Mouse (Mus musculus): ENCODE measurements around the gene Clptm1. TPM values are rescaled to one million over a fixed set of nuclear protein-coding genes. Genes with fewer than 3 reads are reported as not detected.
A peak's percentile ranks its signal among the peaks of the same experiment; 100 is the strongest.

The Clptm1 gene
- polyA plus RNA-seq, 1 experiment from 2014 or later = 134 TPM

- Histone ChIP-seq H3K4me2 (ENCODE audit: low read length) (no peak overlapping the region), H3K36me3 (ENCODE audit: control insufficient read depth, insufficient read depth, low read length) (no peaks in the 10 kb centered on the region), H3K9me3 (ENCODE audit: control insufficient read depth, low read length) (no peaks in the 10 kb centered on the region), H3K4me3 (replicated peaks; ENCODE audit: low read depth, low read length) (no peak overlapping the region), H3K9ac (replicated peaks; ENCODE audit: low read length) (no peak overlapping the region), H3K4me1 (ENCODE audit: control insufficient read depth, insufficient read depth, low read length) (no peaks in the 10 kb centered on the region), H3K27ac (replicated peaks; ENCODE audit: low read depth, low read length) (no peak overlapping the region), H3K27me3 (ENCODE audit: control insufficient read depth, insufficient read depth, low read length) (no peaks in the 10 kb centered on the region)
- WGBS = 72% methylated on average over 1 of the region's 1 CpGs
- DNase-seq = no peak
- no peak for ATAC-seq (ENCODE audit: low FRiP score, low TSS enrichment)
Observed at GRCm38 (mm10) chr7:19676662-19677061, 11.8 kb upstream of the Clptm1 start.

DNA sequence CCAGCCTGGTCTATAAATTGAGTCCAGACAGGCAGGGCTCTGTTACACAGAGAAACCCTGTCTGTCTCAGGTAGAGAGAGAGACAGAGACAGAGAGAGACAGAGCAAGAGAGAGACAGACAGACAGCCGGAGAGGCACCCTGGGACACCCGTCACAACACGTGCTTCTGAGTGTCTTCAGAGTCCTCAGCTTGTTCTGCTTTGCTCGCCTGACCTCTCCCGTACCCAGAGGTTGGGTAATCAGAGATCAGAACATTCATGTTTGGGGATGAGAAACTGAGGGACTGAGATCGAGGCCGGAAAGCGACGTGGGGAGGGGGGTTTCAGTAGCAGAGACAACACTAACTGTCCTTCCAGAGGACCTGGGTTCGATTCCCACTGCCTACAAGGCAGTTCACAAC is 11.0 kb upstream of the Clptm1 start:
- ATAC-seq (ENCODE audit: low FRiP score, low TSS enrichment) = no peak
- Histone ChIP-seq H3K9me3 (ENCODE audit: control insufficient read depth, low read length) (no peaks in the 10 kb centered on the region), H3K4me2 (ENCODE audit: low read length) (no peak overlapping the region), H3K36me3 (ENCODE audit: control insufficient read depth, insufficient read depth, low read length) (no peaks in the 10 kb centered on the region), H3K9ac (replicated peaks; ENCODE audit: low read length) (no peak overlapping the region), H3K4me1 (ENCODE audit: control insufficient read depth, insufficient read depth, low read length) (no peaks in the 10 kb centered on the region), H3K4me3 (replicated peaks; ENCODE audit: low read depth, low read length) (no peak overlapping the region), H3K27ac (replicated peaks; ENCODE audit: low read depth, low read length) (no peak overlapping the region), H3K27me3 (ENCODE audit: control insufficient read depth, insufficient read depth, low read length) (no peaks in the 10 kb centered on the region)
- WGBS = 81% methylated on average over 10 of the region's 10 CpGs
- no peak for DNase-seq

GRCm38 (mm10) chr7:19673083-19673699 is 8.4 kb upstream of the Clptm1 start:
- ATAC-seq (ENCODE audit: low FRiP score, low TSS enrichment) = no peak
- Histone ChIP-seq H3K4me3 (replicated peaks; ENCODE audit: low read depth, low read length) (no peak overlapping the region), H3K9ac (replicated peaks; ENCODE audit: low read length) (no peak overlapping the region), H3K4me2 (ENCODE audit: low read length) (no peak overlapping the region), H3K27me3 (ENCODE audit: control insufficient read depth, insufficient read depth, low read length) (no peaks in the 10 kb centered on the region), H3K9me3 (ENCODE audit: control insufficient read depth, low read length) (no peaks in the 10 kb centered on the region), H3K4me1 (ENCODE audit: control insufficient read depth, insufficient read depth, low read length) (0 out of 2 replicates have a peak, but pooled peaks cover 2% of the 10 kb centered on the region), H3K36me3 (ENCODE audit: control insufficient read depth, insufficient read depth, low read length) (no peaks in the 10 kb centered on the region), H3K27ac (replicated peaks; ENCODE audit: low read depth, low read length) (no peak overlapping the region)
- WGBS = 68% methylated on average over 14 of the region's 14 CpGs
- DNase-seq = no peak

DNA sequence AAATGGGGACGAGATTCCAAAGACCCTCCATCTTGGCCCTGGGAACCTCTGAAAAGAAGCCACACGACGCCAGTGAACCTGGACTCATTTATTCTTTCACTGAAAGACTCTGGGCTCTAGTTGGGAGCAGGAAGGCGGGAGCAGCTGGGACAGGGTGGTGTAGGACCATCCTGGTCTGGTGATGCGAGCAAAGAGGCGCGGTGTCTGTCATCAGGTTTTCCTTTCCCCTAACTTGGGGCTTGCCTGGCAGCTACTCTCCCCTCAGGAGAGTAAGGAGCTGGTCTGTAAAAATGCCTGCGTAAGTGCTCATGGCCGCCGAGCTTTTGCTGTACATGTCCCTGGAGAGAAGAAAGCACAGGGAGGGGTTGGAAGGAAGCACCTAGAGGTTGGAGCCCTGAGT is 6.7 kb upstream of the Clptm1 start:
- H3K27ac ChIP-seq (replicated peaks; ENCODE audit: low read depth, low read length) = no peak overlapping the region
- H3K9me3 ChIP-seq (ENCODE audit: control insufficient read depth, low read length) = no peaks in the 10 kb centered on the region
- 72% methylated on average over 10 of the region's 10 CpGs for WGBS
- no peaks in the 10 kb centered on the region for H3K36me3 ChIP-seq (ENCODE audit: control insufficient read depth, insufficient read depth, low read length)
- H3K4me2 ChIP-seq (ENCODE audit: low read length) = no peak overlapping the region
- H3K27me3 ChIP-seq (ENCODE audit: control insufficient read depth, insufficient read depth, low read length) = no peaks in the 10 kb centered on the region
- H3K4me3 ChIP-seq (replicated peaks; ENCODE audit: low read depth, low read length) = no peak overlapping the region
- no peak overlapping the region for H3K9ac ChIP-seq (replicated peaks; ENCODE audit: low read length)
- DNase-seq (no peak), ATAC-seq (ENCODE audit: low FRiP score, low TSS enrichment) (no peak)
- H3K4me1 ChIP-seq (ENCODE audit: control insufficient read depth, insufficient read depth, low read length) = 0 out of 2 replicates have a peak, but pooled peaks cover 2% of the 10 kb centered on the region

DNA sequence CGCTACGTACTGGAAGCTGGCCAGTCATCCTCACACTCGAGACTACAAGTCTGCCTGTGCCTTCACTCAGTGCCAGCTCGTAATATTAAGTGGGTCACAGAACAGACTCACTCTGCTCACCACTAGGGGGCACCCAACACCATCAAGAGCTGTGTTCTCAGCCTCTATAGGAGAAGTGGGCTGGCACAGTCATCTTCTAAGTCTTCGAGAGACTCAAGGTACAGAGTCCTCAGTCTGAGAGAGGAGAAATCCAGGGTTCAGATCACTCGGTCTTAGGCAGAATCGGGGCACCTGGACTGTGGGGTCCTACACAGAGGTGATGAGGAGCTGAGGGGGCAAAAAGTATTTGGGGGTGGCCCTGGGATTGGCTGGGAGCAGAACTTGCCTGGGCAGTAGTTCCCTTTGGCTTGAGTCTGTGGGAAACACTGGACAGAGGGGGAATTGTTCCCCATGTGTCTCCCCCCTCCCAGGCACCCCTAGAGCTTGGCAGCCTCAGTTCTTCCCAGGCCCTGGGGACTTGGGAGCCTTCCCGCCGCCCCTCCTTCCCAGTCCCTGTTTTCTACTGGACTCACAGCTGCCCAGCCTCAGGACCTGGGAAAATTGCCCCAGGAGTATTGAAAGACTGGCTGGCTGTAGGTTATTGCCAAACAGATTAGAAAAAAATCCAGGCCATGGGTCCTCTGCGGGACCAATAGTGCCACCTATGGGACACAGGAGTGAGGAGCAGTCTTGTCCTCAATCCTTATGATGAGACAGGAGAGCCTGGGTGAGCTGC is 4.3 kb upstream of the Clptm1 start:
- DNase-seq (peak; percentile 95), ATAC-seq (ENCODE audit: low FRiP score, low TSS enrichment) (peak; percentile 49)
- H3K36me3 ChIP-seq (ENCODE audit: control insufficient read depth, insufficient read depth, low read length) = no peaks in the 10 kb centered on the region
- H3K27ac ChIP-seq (replicated peaks; ENCODE audit: low read depth, low read length) = 0 out of 2 replicates have a peak overlapping the region, but pooled peaks have one; percentile 53
- peaks cover 8% of the 10 kb centered on the region for H3K4me1 ChIP-seq (ENCODE audit: control insufficient read depth, insufficient read depth, low read length)
- no peak overlapping the region; the same call in 1 of the 2 replicates for H3K9ac ChIP-seq (replicated peaks; ENCODE audit: low read length)
- 0 out of 2 replicates have a peak overlapping the region, but pooled peaks have one; percentile 12 for H3K4me2 ChIP-seq (ENCODE audit: low read length)
- no peak overlapping the region for H3K4me3 ChIP-seq (replicated peaks; ENCODE audit: low read depth, low read length)
- H3K9me3 ChIP-seq (ENCODE audit: control insufficient read depth, low read length) = no peaks in the 10 kb centered on the region
- WGBS = 5% methylated on average over 10 of the region's 10 CpGs
- H3K27me3 ChIP-seq (ENCODE audit: control insufficient read depth, insufficient read depth, low read length) = no peaks in the 10 kb centered on the region

GRCm38 (mm10) chr7:19667434-19667833 is 2.6 kb upstream of the Clptm1 start:
- DNase-seq (no peak), ATAC-seq (ENCODE audit: low FRiP score, low TSS enrichment) (no peak)
- no peak overlapping the region for H3K4me2 ChIP-seq (ENCODE audit: low read length)
- H3K4me3 ChIP-seq (replicated peaks; ENCODE audit: low read depth, low read length) = no peak overlapping the region
- WGBS = 83% methylated on average over 2 of the region's 2 CpGs
- H3K27me3 ChIP-seq (ENCODE audit: control insufficient read depth, insufficient read depth, low read length) = no peaks in the 10 kb centered on the region
- H3K4me1 ChIP-seq (ENCODE audit: control insufficient read depth, insufficient read depth, low read length) = peaks cover 21% of the 10 kb centered on the region
- no peaks in the 10 kb centered on the region for H3K36me3 ChIP-seq (ENCODE audit: control insufficient read depth, insufficient read depth, low read length)
- no peak overlapping the region for H3K9ac ChIP-seq (replicated peaks; ENCODE audit: low read length)
- H3K9me3 ChIP-seq (ENCODE audit: control insufficient read depth, low read length) = no peaks in the 10 kb centered on the region
- no peak overlapping the region for H3K27ac ChIP-seq (replicated peaks; ENCODE audit: low read depth, low read length)

DNA sequence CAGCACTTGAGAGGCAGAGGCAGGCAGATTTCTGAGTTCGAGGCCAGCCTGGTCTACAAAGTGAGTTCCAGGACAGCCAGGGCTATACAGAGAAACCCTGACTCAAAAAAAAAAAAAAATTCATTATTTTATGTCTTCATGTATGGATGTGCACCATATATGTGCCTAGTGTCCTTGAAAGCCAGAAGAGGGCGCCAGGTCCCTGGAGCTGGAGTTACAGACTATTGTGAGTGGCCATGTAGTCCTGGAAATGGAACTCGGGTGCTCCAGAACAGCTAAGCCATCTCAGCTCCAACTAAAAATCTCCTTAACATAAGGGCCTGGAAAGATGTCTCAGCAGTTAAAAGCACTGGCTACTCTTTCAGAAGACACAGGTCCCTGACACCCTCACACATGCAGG is 1.9 kb upstream of the Clptm1 start:
- no peak overlapping the region for H3K9ac ChIP-seq (replicated peaks; ENCODE audit: low read length)
- ATAC-seq (ENCODE audit: low FRiP score, low TSS enrichment) (no peak), DNase-seq (no peak)
- no peak overlapping the region for H3K4me3 ChIP-seq (replicated peaks; ENCODE audit: low read depth, low read length)
- 67% methylated on average over 3 of the region's 3 CpGs for WGBS
- peaks cover 5% of the 10 kb centered on the region for H3K36me3 ChIP-seq (ENCODE audit: control insufficient read depth, insufficient read depth, low read length)
- peaks cover 22% of the 10 kb centered on the region for H3K4me1 ChIP-seq (ENCODE audit: control insufficient read depth, insufficient read depth, low read length)
- H3K27ac ChIP-seq (replicated peaks; ENCODE audit: low read depth, low read length) = no peak overlapping the region
- H3K27me3 ChIP-seq (ENCODE audit: control insufficient read depth, insufficient read depth, low read length) = no peaks in the 10 kb centered on the region
- no peaks in the 10 kb centered on the region for H3K9me3 ChIP-seq (ENCODE audit: control insufficient read depth, low read length)
- no peak overlapping the region for H3K4me2 ChIP-seq (ENCODE audit: low read length)

- Histone ChIP-seq H3K36me3 (ENCODE audit: control insufficient read depth, insufficient read depth, low read length) (peaks cover 12% of the 10 kb centered on the region), H3K4me3 (replicated peaks; ENCODE audit: low read depth, low read length) (peak overlapping the region; percentile 100), H3K27ac (replicated peaks; ENCODE audit: low read depth, low read length) (peak overlapping the region; percentile 77), H3K4me1 (ENCODE audit: control insufficient read depth, insufficient read depth, low read length) (peaks cover 22% of the 10 kb centered on the region), H3K4me2 (ENCODE audit: low read length) (peak overlapping the region; percentile 80), H3K27me3 (ENCODE audit: control insufficient read depth, insufficient read depth, low read length) (no peaks in the 10 kb centered on the region), H3K9me3 (ENCODE audit: control insufficient read depth, low read length) (no peaks in the 10 kb centered on the region), H3K9ac (replicated peaks; ENCODE audit: low read length) (peak overlapping the region; percentile 96)
- DNase-seq (no peak), ATAC-seq (ENCODE audit: low FRiP score, low TSS enrichment) (peak; percentile 48)
- 1% methylated on average over 35 of the region's 37 CpGs for WGBS
Observed at GRCm38 (mm10) chr7:19664455-19664954, 328 bp downstream of the Clptm1 start.

Measured in midbrain, embryonic 14.5 days (tissue).